Mouse (Mus musculus) stomach, embryonic 14.5 days (tissue): ENCODE results near the gene Gpr137b. TPM values are rescaled to one million over a fixed set of nuclear protein-coding genes. Genes with fewer than 3 reads are reported as not detected.
"Not testable (repeated sequence)": the region's sequence is repeated elsewhere in the genome, so short reads cannot be mapped to it uniquely, and the experiment has no call there.

Source experiments
- ATAC-seq: fragments of 200-750 bp; cut with Nextera tagmentation; 2 replicates; pipeline ENCODE4 v1.8.0; 2017; ENCODE audit warnings: low read depth, moderate TSS enrichment; ENCODE audit not compliant: insufficient number of reproducible peaks, insufficient read depth, low FRiP score
- H3K27ac ChIP-seq: fragments of 300-500 bp; sonication (generic); 2 replicates; pipeline ENCODE4 v1.5.1; 2014; ENCODE audit warnings: mild to moderate bottlenecking, low read length, moderate library complexity, mixed read lengths
- H3K27me3 ChIP-seq: fragments of 300-500 bp; sonication (generic); 2 replicates; pipeline ENCODE4 v1.6.1; 2014; ENCODE audit warnings: low read length, control low read depth, mixed read lengths; ENCODE audit not compliant: control insufficient read depth, insufficient read depth
- H3K36me3 ChIP-seq: fragments of 300-500 bp; sonication (generic); 2 replicates; pipeline ENCODE4 v1.6.1; 2014; ENCODE audit warnings: mild to moderate bottlenecking, control low read depth, low read length, moderate library complexity, mixed read lengths; ENCODE audit not compliant: control insufficient read depth, insufficient read depth
- H3K4me1 ChIP-seq: fragments of 300-500 bp; sonication (generic); 2 replicates; pipeline ENCODE4 v1.6.1; 2014; ENCODE audit warnings: low read length, control low read depth, mixed read lengths; ENCODE audit not compliant: control insufficient read depth, insufficient read depth
- H3K4me2 ChIP-seq: fragments of 300-500 bp; sonication (generic); replicated peaks from 2 replicates; pipeline ENCODE4 v1.6.1; 2014; ENCODE audit warnings: low read depth, low read length, control low read depth
- H3K4me3 ChIP-seq: fragments of 300-500 bp; sonication (generic); 2 replicates; pipeline ENCODE4 v1.5.1; 2014; ENCODE audit warnings: low read depth, low read length, control low read depth
- H3K9ac ChIP-seq: fragments of 300-500 bp; sonication (generic); replicated peaks from 2 replicates; pipeline ENCODE4 v1.6.1; 2014; ENCODE audit warnings: low read depth, mild to moderate bottlenecking, control low read depth, low read length, moderate library complexity, mixed read lengths
- H3K9me3 ChIP-seq: fragments of 300-500 bp; sonication (generic); 2 replicates; pipeline ENCODE4 v1.6.1; 2016; ENCODE audit warnings: low read depth, low read length, control low read depth; ENCODE audit not compliant: control insufficient read depth
- WGBS: fragments of 180-500 bp; shearing (Covaris S2); extraction: QIAGEN DNeasy Blood & Tissue Kit; methylation state at CpG from one replicate; pipeline ENCODE4 v1.1.7; 2014; 5-methylcytosine and 5-hydroxymethylcytosine counted together
- polyA plus RNA-seq: library from polyadenylated mRNA; unstranded; fragments of >200 nt; fragmentation: Nextera tagmentation; extraction: Ambion mirVana; gene quantifications from 2 replicates; pipeline ENCODE4 v1.2.1, GENCODE M21; 2014

The Gpr137b gene
- 10.4 and 10.8 TPM in 2 replicates for polyA plus RNA-seq

DNA sequence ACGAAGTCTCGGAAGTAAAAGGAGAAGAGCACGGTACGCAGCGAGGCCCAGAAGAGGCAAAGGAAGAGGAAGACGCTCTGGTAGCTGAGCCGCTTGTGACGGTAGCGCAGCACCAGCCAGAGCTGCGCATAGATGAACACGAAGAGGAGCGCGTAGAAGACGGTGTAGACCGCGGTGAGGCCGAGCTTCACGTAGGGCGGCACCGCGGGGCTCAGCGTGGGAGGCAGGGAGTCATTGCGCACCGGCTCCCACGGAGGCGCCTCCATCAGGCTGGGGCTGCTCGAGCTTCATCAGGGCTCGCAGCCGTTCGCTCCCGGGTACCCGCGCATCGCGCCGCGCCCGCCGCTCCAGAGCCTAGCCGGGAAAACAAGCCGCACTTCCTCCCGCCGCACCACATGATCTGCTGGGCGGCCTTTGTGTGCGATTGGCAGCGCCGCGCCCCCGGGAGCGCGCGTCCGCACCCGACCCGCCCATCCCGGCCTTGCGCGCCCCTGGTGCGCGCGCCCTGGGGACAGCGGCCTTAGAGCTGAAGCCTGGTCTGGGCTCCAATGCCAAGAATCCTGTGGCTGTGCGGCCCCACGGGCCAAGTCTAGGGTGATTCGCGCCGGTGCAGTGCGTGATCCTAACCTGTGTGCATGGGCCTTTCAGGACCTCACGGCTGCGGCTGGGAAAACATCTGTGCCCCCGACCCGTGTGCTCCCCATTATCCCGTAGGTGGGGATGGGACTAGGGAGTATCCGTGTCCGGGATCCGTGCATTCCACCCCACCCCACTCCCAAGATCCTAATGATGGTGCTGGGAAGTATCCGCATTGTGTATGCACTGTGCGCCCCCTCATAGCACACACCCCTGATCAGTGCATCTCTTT, at the start of gene Gpr137b:
Gene Gpr137b (minus strand): TSS at position 787 of the 868 bp plus-strand sequence.
- not testable (repeated sequence) for H3K9ac ChIP-seq, H3K9me3 ChIP-seq, H3K27me3 ChIP-seq, H3K4me1 ChIP-seq, H3K36me3 ChIP-seq, H3K27ac ChIP-seq
- H3K4me2 ChIP-seq = peak within 1 kb of the TSS; percentile 42
- peak within 1 kb of the TSS; percentile 26 for H3K4me3 ChIP-seq
- WGBS = under 1% methylated on average over 48 of the region's 78 CpGs
- ATAC-seq = peak; percentile 83

DNA sequence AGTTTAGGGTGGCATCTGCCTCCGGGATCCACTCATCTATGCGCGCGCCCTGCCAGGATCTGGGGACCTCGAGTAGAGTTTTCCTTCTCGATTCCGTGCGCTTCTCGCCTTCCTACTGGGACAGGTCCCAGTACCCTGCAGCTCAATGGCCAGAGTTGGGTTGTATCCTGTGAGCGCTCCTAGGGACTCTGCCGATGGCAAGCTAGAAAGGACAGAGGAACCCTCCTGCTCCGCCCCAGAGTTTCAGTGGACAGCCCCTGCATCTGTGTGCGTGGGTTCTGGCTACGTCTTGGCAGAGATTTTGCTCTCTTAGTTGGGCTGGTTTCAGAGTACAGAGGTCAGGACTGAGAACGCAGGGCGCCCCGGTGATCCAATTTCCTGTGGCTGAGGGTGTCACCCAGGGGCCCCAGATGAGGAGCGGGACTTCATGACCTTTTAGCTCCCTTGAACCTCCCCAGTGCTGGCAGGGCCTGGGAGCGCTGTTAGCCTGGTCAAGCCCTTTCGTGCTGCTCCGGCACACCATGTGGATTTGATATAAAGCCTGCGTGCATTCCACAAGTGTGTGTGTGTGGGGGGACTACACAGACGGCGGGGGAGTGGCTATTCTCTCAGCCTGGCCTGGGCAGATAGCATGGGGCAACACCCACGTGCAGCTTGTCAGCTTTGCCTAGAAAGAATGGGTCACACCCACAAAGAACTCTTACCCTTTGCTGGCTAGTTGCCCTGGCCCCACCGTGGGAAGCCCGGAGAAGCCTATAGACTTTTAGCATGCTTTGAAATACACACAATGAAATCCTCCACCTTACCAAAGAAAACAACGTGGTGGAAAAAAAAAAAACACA, 44.5 kb upstream of the Gpr137b start:
- WGBS = 1% methylated on average over 14 of the region's 28 CpGs

DNA sequence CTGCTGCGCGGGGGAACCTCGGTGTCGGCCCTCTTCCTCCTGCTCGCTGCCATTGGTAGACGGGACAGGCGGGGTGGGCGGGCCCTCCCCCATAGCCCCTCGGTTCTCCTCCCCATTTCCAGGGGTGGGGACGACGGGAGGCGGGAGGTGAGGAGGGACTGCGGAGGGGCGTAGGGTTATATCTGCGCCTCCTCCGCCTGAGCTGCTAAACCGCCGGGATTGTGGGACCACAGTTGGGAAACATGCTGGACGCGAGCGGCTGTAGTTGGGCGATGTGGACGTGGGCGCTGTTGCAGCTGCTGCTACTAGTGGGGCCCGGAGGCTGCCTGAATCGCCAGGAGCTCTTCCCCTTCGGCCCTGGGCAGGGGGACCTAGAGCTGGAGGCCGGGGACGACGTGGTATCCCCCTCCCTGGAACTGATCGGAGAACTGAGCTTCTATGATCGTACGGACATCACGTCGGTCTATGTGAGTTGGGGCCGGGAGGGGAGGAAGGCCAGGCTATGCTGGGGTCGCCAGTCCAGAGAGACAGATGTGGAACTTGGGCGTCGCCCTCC, 43.7 kb upstream of the Gpr137b start, which contains the start of gene Nid1:
Gene Nid1 (plus strand): TSS at position 92 of the 556 bp plus-strand sequence.
- not testable (repeated sequence) for H3K36me3 ChIP-seq, H3K9me3 ChIP-seq, H3K27me3 ChIP-seq, H3K9ac ChIP-seq, H3K4me1 ChIP-seq, H3K27ac ChIP-seq
- peak within 1 kb of the TSS; percentile 19; the same call in 1 of the 2 replicates for H3K4me3 ChIP-seq
- ATAC-seq = peak; percentile 83
- peak within 1 kb of the TSS; percentile 33 for H3K4me2 ChIP-seq
- under 1% methylated on average over 24 of the region's 39 CpGs for WGBS

More for the DNA sequence above, 44.5 kb upstream of the Gpr137b start:
- H3K4me2 ChIP-seq = peak overlapping the region; percentile 33
- peak overlapping the region; percentile 19; the same call in 1 of the 2 replicates for H3K4me3 ChIP-seq
- H3K9me3 ChIP-seq, H3K36me3 ChIP-seq, H3K27me3 ChIP-seq, H3K9ac ChIP-seq, H3K27ac ChIP-seq, H3K4me1 ChIP-seq: not testable (repeated sequence)
- ATAC-seq = peak; percentile 57; the same call in 1 of the 2 replicates

DNA sequence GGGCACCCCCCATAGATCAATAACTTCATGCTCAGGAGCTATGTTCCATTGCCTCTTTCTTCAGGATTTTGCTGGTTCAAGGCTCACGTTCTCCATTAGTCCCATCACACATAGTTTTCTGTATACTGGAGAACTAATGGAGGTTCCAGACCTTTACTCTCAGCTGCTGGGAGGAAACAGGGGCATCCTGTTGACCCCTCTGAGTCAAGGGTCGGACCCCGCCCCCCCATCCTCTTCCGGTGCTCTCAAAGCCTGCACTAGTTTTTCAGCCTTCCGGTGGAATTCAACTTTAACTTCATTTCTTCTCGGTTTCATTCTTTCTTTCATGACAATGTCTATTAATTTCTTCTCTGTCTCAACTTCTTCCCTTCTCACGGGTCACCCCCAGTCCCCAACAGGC, 42.3 kb upstream of the Gpr137b start:
- H3K36me3 ChIP-seq, H3K4me1 ChIP-seq, H3K9me3 ChIP-seq, H3K27ac ChIP-seq, H3K27me3 ChIP-seq, H3K4me2 ChIP-seq, H3K9ac ChIP-seq, H3K4me3 ChIP-seq, ATAC-seq: not testable (repeated sequence)
- WGBS = 64% methylated on average over 3 of the region's 7 CpGs

DNA sequence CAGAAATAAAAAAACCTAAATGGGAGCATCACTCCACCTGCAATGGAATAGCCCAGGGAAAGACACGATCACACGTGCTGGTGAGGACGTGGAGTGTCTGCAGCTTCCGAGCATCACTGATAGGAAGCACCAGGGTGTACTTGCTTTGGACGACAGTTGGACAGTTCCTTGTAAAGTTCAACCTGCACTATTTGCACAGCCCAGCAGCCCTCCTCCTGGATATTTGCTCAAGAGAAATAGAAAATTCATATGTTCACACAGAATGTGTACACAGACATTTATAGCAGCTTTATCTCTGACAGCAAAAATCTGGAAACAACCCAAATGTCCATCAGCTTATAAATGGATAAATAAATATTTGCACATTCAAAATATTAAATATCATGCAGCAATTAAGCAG, 29.5 kb upstream of the Gpr137b start:
- not testable (repeated sequence) for H3K4me1 ChIP-seq, ATAC-seq, H3K9me3 ChIP-seq, H3K9ac ChIP-seq, H3K27me3 ChIP-seq, H3K4me3 ChIP-seq, H3K27ac ChIP-seq, H3K4me2 ChIP-seq, H3K36me3 ChIP-seq
- WGBS = 25% methylated on average over 1 of the region's 5 CpGs

DNA sequence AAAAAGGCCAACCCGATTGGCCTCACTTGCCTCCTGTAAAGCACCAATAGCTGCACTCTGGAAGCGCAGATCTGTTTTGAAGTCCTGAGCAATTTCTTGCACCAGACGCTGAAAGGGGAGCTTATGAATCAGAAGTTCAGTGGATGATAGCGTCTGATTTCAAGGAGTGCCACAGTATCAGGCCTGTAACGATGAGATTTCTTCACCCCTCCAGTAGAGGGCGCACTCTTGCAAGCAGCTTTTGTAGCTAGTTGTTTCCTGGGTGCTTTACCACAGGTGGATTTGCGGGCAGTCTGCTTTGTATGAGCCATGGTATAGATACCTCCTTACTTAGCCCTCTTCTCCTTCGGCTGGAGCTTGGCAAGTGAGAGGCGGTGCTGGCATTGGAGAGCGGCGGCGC, 25.0 kb upstream of the Gpr137b start:
- H3K27me3 ChIP-seq, H3K4me1 ChIP-seq, ATAC-seq, H3K9me3 ChIP-seq, H3K27ac ChIP-seq, H3K36me3 ChIP-seq, H3K9ac ChIP-seq, H3K4me2 ChIP-seq, H3K4me3 ChIP-seq: not testable (repeated sequence)
- 93% methylated on average over 6 of the region's 12 CpGs for WGBS

DNA sequence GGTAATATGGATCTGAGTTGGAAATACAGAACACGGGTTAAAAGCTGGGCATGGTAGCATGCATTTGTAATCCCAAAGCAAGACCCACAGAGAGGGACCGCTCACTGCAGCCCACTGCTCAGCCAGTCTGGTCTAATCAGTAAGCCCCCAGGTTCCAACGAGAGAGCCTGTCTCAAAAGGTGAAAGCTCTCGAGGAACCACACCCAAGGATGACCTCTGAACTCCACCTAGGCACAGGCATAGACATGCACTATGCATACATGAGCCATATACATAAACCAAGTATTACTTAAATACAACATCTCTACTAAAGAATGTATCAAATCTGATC, 22.2 kb upstream of the Gpr137b start:
- not testable (repeated sequence) for H3K36me3 ChIP-seq, H3K27ac ChIP-seq, H3K9ac ChIP-seq, H3K9me3 ChIP-seq, H3K4me3 ChIP-seq, H3K27me3 ChIP-seq, H3K4me1 ChIP-seq, H3K4me2 ChIP-seq
- ATAC-seq = peak; percentile 46; the same call in 1 of the 2 replicates
- WGBS = 86% methylated on average over 2 of the region's 4 CpGs
